ENCODE assay signal across 9 mouse cellular contexts in the genomic region with DNA sequence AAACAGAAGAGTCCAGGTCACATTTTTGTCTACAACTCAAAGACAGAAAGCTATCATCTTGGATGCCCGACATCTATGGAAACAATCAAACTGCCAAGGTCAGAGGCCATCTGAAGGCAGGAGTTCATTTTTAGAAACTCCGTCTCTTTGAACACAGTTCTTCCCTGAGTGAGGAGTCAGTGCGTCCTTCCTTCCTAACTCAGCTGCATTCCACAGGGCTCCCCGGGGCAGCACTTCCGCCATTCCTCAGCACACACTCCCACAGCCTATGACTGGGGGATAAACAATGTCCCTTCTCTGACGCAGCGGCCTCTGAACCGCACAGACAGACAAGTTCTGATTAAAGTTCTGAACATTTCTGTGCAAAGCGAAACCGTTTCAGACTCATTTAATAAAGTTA. TPM values are rescaled to one million over a fixed set of nuclear protein-coding genes. Genes with fewer than 3 reads are reported as not detected.
A peak's percentile ranks its signal among the peaks of the same experiment; 100 is the strongest.
DNase-seq lines count a peak whose midpoint lies in the region; ATAC-seq and TF ChIP-seq lines count a peak whose summit lies in the region.
"Had no signal": no experiment of that assay in that cellular context is flagged by ENCODE, and none has a peak within 500 bp of the region (broad histone marks: within the 10 kb centered on the region; RNA-seq: fewer than 3 reads in every experiment).

No protein-coding gene starts in this region.

- TF ChIP-seq CTCF in testis, adult 2 months (IDR thresholded peaks at IDR 0.05; ENCODE audit: control insufficient read depth, insufficient read depth, insufficient replicate concordance, low read depth, low read length): no peak

- peak overlapping the region; percentile 46; the same call in 1 of the 2 replicates for H3K9ac ChIP-seq in heart, embryonic 11.5 days (ENCODE audit: low read depth, low read length)
- H3K9ac ChIP-seq: limb, embryonic 13.5 days had no signal

- DNase-seq in testis, postnatal 10 days (ENCODE audit: low spot score): no peak
- DNase-seq in kidney, adult 9 months: peak; percentile 76
- DNase-seq in lung, postnatal 10 days: peak; percentile 84
- DNase-seq in right cerebral cortex, postnatal 10 days (ENCODE audit: low spot score in 2 of 2): no peak
- no peak for DNase-seq in thymus, postnatal 0 days (ENCODE audit: low spot score)

- ATAC-seq in heart, embryonic 11.5 days (replicated peaks; ENCODE audit: insufficient number of reproducible peaks, low FRiP score, low TSS enrichment): peak; percentile 70; the same call in 1 of the 2 replicates
- no peak for ATAC-seq in erythroblast, adult 5-6 weeks (replicated peaks; ENCODE audit: low FRiP score, poor library complexity, severe bottlenecking)

- peak overlapping the region; percentile 18 for H3K27ac ChIP-seq in testis, adult 2 months (ENCODE audit: control insufficient read depth, insufficient read depth, low read depth, low read length)
- H3K27ac ChIP-seq in heart, embryonic 11.5 days (ENCODE audit: low read depth, low read length): peak overlapping the region; percentile 91
- H3K27ac ChIP-seq: limb, embryonic 13.5 days had no signal

- H3K36me3 ChIP-seq in testis, adult 2 months (ENCODE audit: control insufficient read depth, insufficient read depth, low read length): no peaks in the 10 kb centered on the region
- peaks cover 43% of the 10 kb centered on the region for H3K36me3 ChIP-seq in heart, embryonic 11.5 days (ENCODE audit: control insufficient read depth, insufficient read depth, low read length)

- 8% methylated on average over 10 of the region's 10 CpGs for WGBS in heart, embryonic 11.5 days (ENCODE audit: insufficient replicate concordance)

- peak overlapping the region; percentile 27 for H3K4me2 ChIP-seq in heart, embryonic 11.5 days
- H3K4me2 ChIP-seq: limb, embryonic 13.5 days had no signal

- TF ChIP-seq POLR2A in testis, adult 2 months (IDR thresholded peaks at IDR 0.05; ENCODE audit: control insufficient read depth, low read depth, low read length): no peak

- H3K4me1 ChIP-seq in testis, adult 2 months (ENCODE audit: control insufficient read depth, insufficient read depth, low read length): no peaks in the 10 kb centered on the region
- peaks cover 18% of the 10 kb centered on the region for H3K4me1 ChIP-seq in heart, embryonic 11.5 days (ENCODE audit: control insufficient read depth, insufficient read depth, low read length)

- no peak overlapping the region for H3K4me3 ChIP-seq in testis, adult 2 months (ENCODE audit: control insufficient read depth, low read depth, low read length)
- H3K4me3 ChIP-seq in heart, embryonic 11.5 days (ENCODE audit: low read depth, low read length): no peak overlapping the region
- H3K4me3 ChIP-seq: limb, embryonic 13.5 days had no signal

- H3K9me3 ChIP-seq in heart, embryonic 11.5 days (replicated peaks; ENCODE audit: control insufficient read depth, low read length): no peaks in the 10 kb centered on the region
- H3K9me3 ChIP-seq: limb, embryonic 13.5 days had no signal

- H3K27me3 ChIP-seq in testis, adult 2 months (ENCODE audit: control insufficient read depth, insufficient read depth, low read length): no peaks in the 10 kb centered on the region
- no peaks in the 10 kb centered on the region for H3K27me3 ChIP-seq in heart, embryonic 11.5 days (ENCODE audit: control insufficient read depth, insufficient read depth, low read length)
- H3K27me3 ChIP-seq: limb, embryonic 13.5 days had no signal

RNA-seq across cellular contexts. Expression of a gene that starts 58.9 kb away (rescaled TPM):
- polyA plus RNA-seq in testis, adult 2 months (2012; rRNA removed): 3.5 TPM in 2 replicates
- polyA plus RNA-seq in heart, embryonic 11.5 days (2014; fragmentation: Nextera tagmentation; extraction: Ambion mirVana): 36.8 and 38.0 TPM in 2 replicates
- 30.3 and 40.1 TPM in 2 replicates for polyA plus RNA-seq in thymus, postnatal 0 days (2015; fragmentation: Nextera tagmentation; extraction: Ambion mirVana)
- total RNA-seq in erythroblast, adult 5-6 weeks (2015; ENCODE audit: low replicate concordance): 3.1 and 22.6 TPM in 2 replicates
- 5.4 and 9.2 TPM in 2 replicates for total RNA-seq in erythroblast, adult 5-6 weeks (2017; ENCODE audit: low replicate concordance)

Comparison
In these comparisons a context has a peak if more than half of its experiments do, and no peak if none do; other contexts are left out.
1. DNase-seq: peak in kidney, adult 9 months (single experiment) and lung, postnatal 10 days (single experiment); none in testis, postnatal 10 days (single experiment), right cerebral cortex, postnatal 10 days (0 of 2) and thymus, postnatal 0 days (single experiment).